Mouse (Mus musculus): ENCODE data around the gene Zc3h12c. TPM values are rescaled to one million over a fixed set of nuclear protein-coding genes. Genes with fewer than 3 reads are reported as not detected.

Zc3h12c gene
- total and polyA plus RNA-seq, 2 experiments from 2014 or later, result 1.8 to 9.8 TPM

- peak overlapping the region; percentile 24; the same call in 1 of the 2 replicates for H3K4me2 ChIP-seq (ENCODE audit: low read depth, low read length)
- WGBS, result 38% methylated on average over 7 of the region's 7 CpGs
Measured at GRCm38 (mm10) chr9:52172550-52172949, 4.2 kb upstream of the Zc3h12c start.

GRCm38 (mm10) chr9:52170671-52171070 is 2.3 kb upstream of the Zc3h12c start:
- ATAC-seq (ENCODE audit: insufficient read depth, low read depth) (no peak), DNase-seq (ENCODE audit: low spot score) (no peak)
- no peaks in the 10 kb centered on the region for H3K36me3 ChIP-seq (replicated peaks; ENCODE audit: control insufficient read depth, insufficient read depth, low read length)
- no peak overlapping the region for H3K9ac ChIP-seq (replicated peaks; ENCODE audit: low read depth, low read length)
- 73% methylated on average over 6 of the region's 6 CpGs for WGBS
- no peaks in the 10 kb centered on the region for H3K9me3 ChIP-seq (replicated peaks; ENCODE audit: control insufficient read depth, low read length)
- no peak overlapping the region for H3K27ac ChIP-seq (ENCODE audit: low read depth)
- H3K4me2 ChIP-seq (ENCODE audit: low read depth, low read length), result no peak overlapping the region
- H3K27me3 ChIP-seq (ENCODE audit: control insufficient read depth, insufficient read depth, low read length), result no peaks in the 10 kb centered on the region
- H3K4me1 ChIP-seq (ENCODE audit: control insufficient read depth, insufficient read depth), result no peaks in the 10 kb centered on the region
- no peak overlapping the region for H3K4me3 ChIP-seq (ENCODE audit: low read depth, low read length)
- TF ChIP-seq CTCF (IDR thresholded peaks at IDR 0.05; ENCODE audit: low read depth) (no peak), EP300 (IDR thresholded peaks at IDR 0.05; ENCODE audit: low read depth) (no peak)

More at GRCm38 (mm10) chr9:52172550-52172949, 4.2 kb upstream of the Zc3h12c start:
- Histone ChIP-seq H3K9ac (replicated peaks; ENCODE audit: low read depth, low read length) (no peak overlapping the region), H3K27me3 (ENCODE audit: control insufficient read depth, insufficient read depth, low read length) (no peaks in the 10 kb centered on the region), H3K36me3 (replicated peaks; ENCODE audit: control insufficient read depth, insufficient read depth, low read length) (no peaks in the 10 kb centered on the region), H3K27ac (ENCODE audit: low read depth) (no peak overlapping the region), H3K4me1 (ENCODE audit: control insufficient read depth, insufficient read depth) (no peaks in the 10 kb centered on the region), H3K4me3 (ENCODE audit: low read depth, low read length) (no peak overlapping the region), H3K9me3 (replicated peaks; ENCODE audit: control insufficient read depth, low read length) (no peaks in the 10 kb centered on the region)
- DNase-seq (ENCODE audit: low spot score) (peak; percentile 31), ATAC-seq (ENCODE audit: insufficient read depth, low read depth) (no peak)
- TF ChIP-seq CTCF (IDR thresholded peaks at IDR 0.05; ENCODE audit: low read depth) (no peak), EP300 (IDR thresholded peaks at IDR 0.05; ENCODE audit: low read depth) (no peak)

DNA sequence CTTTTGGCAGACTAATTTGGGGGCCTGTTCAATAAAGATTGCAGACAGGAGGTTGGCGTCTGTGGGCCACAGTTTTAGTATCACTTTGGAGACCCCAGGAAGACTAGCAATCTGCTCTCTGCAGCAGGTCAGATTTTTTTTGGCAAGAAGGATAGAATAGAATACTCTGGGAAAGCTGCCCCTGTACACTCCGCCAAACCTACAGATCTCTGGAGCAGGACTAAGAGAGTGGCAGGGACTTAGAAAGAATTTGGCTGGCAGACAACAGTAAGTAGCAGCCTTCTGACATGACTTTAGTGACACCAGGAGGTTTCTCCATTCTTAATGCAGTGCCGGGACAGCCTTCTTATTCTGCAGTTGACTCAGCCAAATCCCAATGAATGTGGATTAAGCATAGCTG is 1.8 kb upstream of the Zc3h12c start:
- TF ChIP-seq CTCF (IDR thresholded peaks at IDR 0.05; ENCODE audit: low read depth), result no peak
- no peak for TF ChIP-seq EP300 (IDR thresholded peaks at IDR 0.05; ENCODE audit: low read depth)
- ATAC-seq (ENCODE audit: insufficient read depth, low read depth), result no peak
- H3K9me3 ChIP-seq (replicated peaks; ENCODE audit: control insufficient read depth, low read length), result no peaks in the 10 kb centered on the region
- H3K4me1 ChIP-seq (ENCODE audit: control insufficient read depth, insufficient read depth), result no peaks in the 10 kb centered on the region
- no peak overlapping the region for H3K9ac ChIP-seq (replicated peaks; ENCODE audit: low read depth, low read length)
- H3K4me2 ChIP-seq (ENCODE audit: low read depth, low read length), result no peak overlapping the region
- H3K27ac ChIP-seq (ENCODE audit: low read depth), result no peak overlapping the region
- no peak overlapping the region for H3K4me3 ChIP-seq (ENCODE audit: low read depth, low read length)
- WGBS, result 41% methylated on average over 3 of the region's 3 CpGs
- no peaks in the 10 kb centered on the region for H3K27me3 ChIP-seq (ENCODE audit: control insufficient read depth, insufficient read depth, low read length)
- DNase-seq (ENCODE audit: low spot score), result peak; percentile 40
- H3K36me3 ChIP-seq (replicated peaks; ENCODE audit: control insufficient read depth, insufficient read depth, low read length), result no peaks in the 10 kb centered on the region

DNA sequence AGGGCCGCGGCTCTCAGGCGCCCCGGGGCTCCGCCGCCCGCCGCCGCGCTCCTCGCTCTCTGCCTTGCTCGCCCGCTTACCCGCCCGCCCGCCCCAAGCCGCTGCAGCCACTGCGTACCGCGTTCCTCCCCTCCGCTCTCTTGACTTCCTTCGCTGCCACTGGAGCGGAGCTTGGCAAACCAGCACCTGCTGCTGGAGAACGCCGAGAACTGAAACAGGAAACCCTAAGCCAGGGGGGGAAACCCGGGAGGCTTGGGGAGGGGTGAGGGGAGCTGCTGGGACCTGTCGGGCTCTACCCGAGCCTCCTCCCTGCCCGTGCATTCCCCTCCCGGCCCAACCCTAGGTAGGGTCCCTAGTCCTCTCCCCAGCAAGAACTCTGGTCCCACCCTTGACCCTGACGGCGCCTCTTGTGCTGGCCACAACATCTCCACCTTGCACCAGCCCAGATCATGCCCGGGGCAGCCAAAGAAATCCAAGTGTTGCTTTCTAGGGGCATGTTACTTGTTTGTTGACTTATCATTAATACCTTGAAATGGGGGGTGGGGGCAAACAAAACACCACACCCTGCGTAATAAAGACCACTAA is 406 bp upstream of the Zc3h12c start:
- Histone ChIP-seq H3K9ac (replicated peaks; ENCODE audit: low read depth, low read length) (peak overlapping the region; percentile 97), H3K9me3 (replicated peaks; ENCODE audit: control insufficient read depth, low read length) (no peaks in the 10 kb centered on the region), H3K27ac (ENCODE audit: low read depth) (peak overlapping the region; percentile 98), H3K27me3 (ENCODE audit: control insufficient read depth, insufficient read depth, low read length) (no peaks in the 10 kb centered on the region), H3K4me2 (ENCODE audit: low read depth, low read length) (peak overlapping the region; percentile 64), H3K4me1 (ENCODE audit: control insufficient read depth, insufficient read depth) (no peaks in the 10 kb centered on the region), H3K4me3 (ENCODE audit: low read depth, low read length) (peak overlapping the region; percentile 95), H3K36me3 (replicated peaks; ENCODE audit: control insufficient read depth, insufficient read depth, low read length) (no peaks in the 10 kb centered on the region)
- ATAC-seq (ENCODE audit: insufficient read depth, low read depth), result peak; percentile 86
- 2% methylated on average over 18 of the region's 34 CpGs for WGBS
- TF ChIP-seq EP300 (IDR thresholded peaks at IDR 0.05; ENCODE audit: low read depth) (no peak), CTCF (IDR thresholded peaks at IDR 0.05; ENCODE audit: low read depth) (peak; percentile 41; the same call in 1 of the 2 replicates)
- DNase-seq (ENCODE audit: low spot score), result peak; percentile 90

DNA sequence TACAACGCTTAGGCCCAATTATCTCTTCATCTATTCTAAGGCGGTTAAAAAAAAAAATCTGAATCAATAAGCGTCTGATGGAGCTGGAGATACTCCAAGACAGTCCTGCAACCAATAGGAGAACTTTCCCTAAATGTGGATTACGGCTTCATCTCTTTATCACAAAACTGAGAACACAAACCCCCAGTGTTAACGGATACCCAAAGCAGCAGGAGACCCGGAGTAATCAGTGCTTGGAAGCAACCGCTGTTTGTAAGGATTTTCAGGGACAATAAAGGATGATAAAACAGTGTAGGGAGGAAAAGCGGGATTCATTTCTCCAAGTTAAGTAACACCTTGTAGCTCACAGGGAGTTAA is 888 bp downstream of the Zc3h12c start:
- TF ChIP-seq EP300 (IDR thresholded peaks at IDR 0.05; ENCODE audit: low read depth) (no peak), CTCF (IDR thresholded peaks at IDR 0.05; ENCODE audit: low read depth) (no peak)
- peak overlapping the region; percentile 95 for H3K4me3 ChIP-seq (ENCODE audit: low read depth, low read length)
- ATAC-seq (ENCODE audit: insufficient read depth, low read depth), result no peak
- H3K27ac ChIP-seq (ENCODE audit: low read depth), result peak overlapping the region; percentile 98
- DNase-seq (ENCODE audit: low spot score), result no peak
- no peaks in the 10 kb centered on the region for H3K36me3 ChIP-seq (replicated peaks; ENCODE audit: control insufficient read depth, insufficient read depth, low read length)
- H3K9me3 ChIP-seq (replicated peaks; ENCODE audit: control insufficient read depth, low read length), result no peaks in the 10 kb centered on the region
- peak overlapping the region; percentile 97 for H3K9ac ChIP-seq (replicated peaks; ENCODE audit: low read depth, low read length)
- whole genome bisulfite sequencing, result 3% methylated on average over 8 of the region's 8 CpGs
- H3K27me3 ChIP-seq (ENCODE audit: control insufficient read depth, insufficient read depth, low read length), result no peaks in the 10 kb centered on the region
- H3K4me1 ChIP-seq (ENCODE audit: control insufficient read depth, insufficient read depth), result no peaks in the 10 kb centered on the region
- H3K4me2 ChIP-seq (ENCODE audit: low read depth, low read length), result peak overlapping the region; percentile 64

DNA sequence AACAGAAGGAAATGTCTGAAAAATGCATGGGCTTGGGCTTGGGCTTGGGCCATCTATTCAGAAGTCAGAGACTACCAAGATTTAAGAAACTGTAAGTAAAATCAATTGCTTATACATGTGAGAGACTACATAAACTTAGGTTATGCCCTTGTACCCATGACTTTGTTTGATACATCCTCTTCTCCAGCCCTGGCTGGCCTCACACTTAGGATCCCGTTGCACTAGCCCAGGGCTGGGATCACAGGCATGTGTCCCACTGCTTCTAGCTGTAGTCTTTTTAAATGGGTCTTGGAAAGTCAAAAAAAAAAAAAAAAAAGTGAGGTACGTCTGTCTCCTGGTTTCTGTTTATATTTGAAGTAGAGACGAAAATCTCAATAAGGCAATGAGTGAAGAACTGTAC is 1.3 kb downstream of the Zc3h12c start:
- WGBS, result 10% methylated on average over 3 of the region's 3 CpGs
- H3K27ac ChIP-seq (ENCODE audit: low read depth), result no peak overlapping the region

More for the DNA sequence above, 1.3 kb downstream of the Zc3h12c start:
- peak overlapping the region; percentile 95 for H3K4me3 ChIP-seq (ENCODE audit: low read depth, low read length)
- peak overlapping the region; percentile 64 for H3K4me2 ChIP-seq (ENCODE audit: low read depth, low read length)
- DNase-seq (ENCODE audit: low spot score) (no peak), ATAC-seq (ENCODE audit: insufficient read depth, low read depth) (no peak)
- H3K36me3 ChIP-seq (replicated peaks; ENCODE audit: control insufficient read depth, insufficient read depth, low read length), result no peaks in the 10 kb centered on the region
- no peaks in the 10 kb centered on the region for H3K27me3 ChIP-seq (ENCODE audit: control insufficient read depth, insufficient read depth, low read length)
- no peaks in the 10 kb centered on the region for H3K9me3 ChIP-seq (replicated peaks; ENCODE audit: control insufficient read depth, low read length)
- TF ChIP-seq CTCF (IDR thresholded peaks at IDR 0.05; ENCODE audit: low read depth), result no peak
- H3K4me1 ChIP-seq (ENCODE audit: control insufficient read depth, insufficient read depth), result no peaks in the 10 kb centered on the region
- peak overlapping the region; percentile 97; the same call in 1 of the 2 replicates for H3K9ac ChIP-seq (replicated peaks; ENCODE audit: low read depth, low read length)
